Mouse (Mus musculus) activated CD4-positive, CD25-positive, alpha-beta regulatory T cell (primary cell): ENCODE data around the gene Nts. TPM values are rescaled to one million over a fixed set of nuclear protein-coding genes. Genes with fewer than 3 reads are reported as not detected.

Experiments
- polyA plus RNA-seq, 2 experiments: library from polyadenylated mRNA; unstranded; fragments of 100-300 nt; shearing (Covaris generic); gene quantifications; one replicate each; pipeline ENCODE4 v1.2.1; 2017

Gene Nts
- not detected for polyA plus RNA-seq

DNA sequence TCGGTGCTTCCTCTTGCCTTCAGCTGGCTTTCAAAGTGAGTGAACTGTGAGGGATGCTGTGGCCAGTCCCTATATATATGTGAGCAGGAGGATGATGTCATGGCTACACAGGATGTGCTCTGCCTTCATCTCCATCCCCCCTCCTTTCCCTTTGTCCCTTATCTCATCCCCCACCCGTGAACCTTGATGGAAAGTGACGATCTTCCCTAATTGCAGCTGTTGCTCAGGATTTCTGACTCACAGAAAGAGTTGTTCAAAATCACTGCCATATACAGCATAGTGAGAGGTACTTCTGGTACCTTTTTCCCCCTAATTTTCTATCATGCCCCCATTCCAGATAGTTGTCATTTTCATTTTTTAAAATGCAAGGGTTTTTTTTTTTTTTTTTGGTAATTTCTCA is at the start of gene Nts:
Gene Nts (minus strand): TSS at position 101 of the 400 bp plus-strand sequence.

DNA sequence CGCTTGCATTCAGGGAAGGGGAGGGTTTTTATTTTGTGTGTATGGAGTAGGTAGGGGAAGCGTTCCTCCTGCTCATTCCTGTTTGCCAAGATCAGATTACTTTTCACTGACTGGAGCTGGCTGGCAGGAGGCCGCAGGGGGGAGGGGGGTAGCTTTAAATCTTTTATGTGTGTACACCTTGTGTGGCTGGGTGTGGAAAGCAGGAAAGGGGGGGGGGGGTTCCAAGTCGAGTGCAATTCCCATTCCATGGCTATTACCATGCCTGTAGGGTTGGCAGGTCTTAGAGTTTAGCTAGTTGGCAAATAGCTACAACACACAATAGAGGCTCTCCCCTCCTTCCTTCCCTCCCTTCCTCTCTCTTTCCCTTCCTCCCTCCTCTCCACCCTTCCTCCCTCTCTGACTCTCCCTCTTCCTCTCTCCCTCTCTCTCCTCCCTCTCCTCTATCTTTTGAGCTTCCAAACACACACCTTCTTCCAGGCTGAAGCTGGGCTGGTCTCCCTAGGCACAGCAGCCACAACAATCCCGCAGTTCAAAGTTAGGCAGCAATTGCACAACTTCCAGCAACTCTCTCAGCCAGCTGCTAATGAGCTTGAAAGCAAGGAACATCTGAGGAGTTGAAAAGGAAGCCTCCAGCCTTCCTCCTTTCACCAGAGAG is 21.6 kb upstream of the Nts start, which contains the start of gene Rassf9:
Gene Rassf9 (plus strand): TSS at position 416 of the 655 bp plus-strand sequence.

Other genes starting within 250 kb of the Nts start
- not detected for gene Rassf9, start 21.7 kb upstream of the Nts start, polyA plus RNA-seq